Mouse (Mus musculus) granulocyte monocyte progenitor cell, adult 5-6 weeks (primary cell): ENCODE measurements around the gene Rai14. TPM values are rescaled to one million over a fixed set of nuclear protein-coding genes. Genes with fewer than 3 reads are reported as not detected.
"Not testable (repeated sequence)": the region's sequence is repeated elsewhere in the genome, so short reads cannot be mapped to it uniquely, and the experiment has no call there.

Source experiments
- ATAC-seq: replicated peaks from 2 replicates; pipeline ENCODE4 v1.8.0; 2016; ENCODE audit warnings: mild to moderate bottlenecking, moderate TSS enrichment, inconsistent platforms; ENCODE audit not compliant: poor library complexity, severe bottlenecking
- total RNA-seq, 2 experiments: library from RNA; stranded (forward) in 1 of 2; stranded (reverse) in 1 of 2; fragments of 200-712, 200-1000 nt in 1 of 2; fragments of >200 nt in 1 of 2; fragmentation: Nextera tagmentation in 1 of 2; gene quantifications; 2 replicates each; pipeline ENCODE4 v1.2.3; 2014 to 2017

Rai14 gene
- total RNA-seq, 2 experiments from 2014 or later = 4.3 to 6.1 TPM

- ATAC-seq = no peak
Measured at GRCm38 (mm10) chr15:10579159-10579558, 135.3 kb downstream of the Rai14 start.

- no peak for ATAC-seq
Measured at GRCm38 (mm10) chr15:10566486-10566885, 147.9 kb downstream of the Rai14 start.

- ATAC-seq = no peak
Measured at GRCm38 (mm10) chr15:10564201-10564600, 150.2 kb downstream of the Rai14 start.

- no peak for ATAC-seq
Measured at GRCm38 (mm10) chr15:10562281-10562680, 152.1 kb downstream of the Rai14 start.

- ATAC-seq = no peak
Measured at GRCm38 (mm10) chr15:10560005-10560404, 154.4 kb downstream of the Rai14 start.

- ATAC-seq = no peak
Measured at GRCm38 (mm10) chr15:10558465-10558864, 156.0 kb downstream of the Rai14 start, which contains the start of gene Ttc23l. Ttc23l (minus strand) TSS chr15:10558668.

GRCm38 (mm10) chr15:10554336-10554735 is 160.1 kb downstream of the Rai14 start:
- ATAC-seq = no peak

- ATAC-seq = no peak
Measured at GRCm38 (mm10) chr15:10540271-10541088, 173.9 kb downstream of the Rai14 start.

GRCm38 (mm10) chr15:10535969-10536368 is 178.5 kb downstream of the Rai14 start:
- no peak for ATAC-seq

GRCm38 (mm10) chr15:10534591-10534990 is 179.8 kb downstream of the Rai14 start:
- ATAC-seq = no peak

GRCm38 (mm10) chr15:10533361-10533760 is 181.1 kb downstream of the Rai14 start:
- not testable (repeated sequence) for ATAC-seq

- no peak for ATAC-seq
Measured at GRCm38 (mm10) chr15:10531352-10531751, 183.1 kb downstream of the Rai14 start.

GRCm38 (mm10) chr15:10525896-10526295 is 188.5 kb downstream of the Rai14 start:
- ATAC-seq = no peak

Other genes with a start within 250 kb of the Rai14 start
- 17.6 and 30.3 TPM in 2 replicates for gene Dnajc21, start 244.1 kb downstream of the Rai14 start, total RNA-seq (2014; fragmentation: Nextera tagmentation)
- gene Dnajc21, start 244.1 kb downstream of the Rai14 start, total RNA-seq (2017) = 28.7 and 33.1 TPM in 2 replicates
- 48.3 and 51.3 TPM in 2 replicates for gene Brix1, start 228.7 kb downstream of the Rai14 start, total RNA-seq (2014; fragmentation: Nextera tagmentation)
- gene Brix1, start 228.7 kb downstream of the Rai14 start, total RNA-seq (2017) = 39.3 and 41.8 TPM in 2 replicates
- 23.2 and 43.9 TPM in 2 replicates for gene Rad1, start 228.6 kb downstream of the Rai14 start, total RNA-seq (2014; fragmentation: Nextera tagmentation)
- gene Rad1, start 228.6 kb downstream of the Rai14 start, total RNA-seq (2017) = 22.8 and 33.6 TPM in 2 replicates
- gene Ttc23l, start 156.0 kb downstream of the Rai14 start, total RNA-seq (2014; fragmentation: Nextera tagmentation) = not detected in 2 replicates
- gene Ttc23l, start 156.0 kb downstream of the Rai14 start, total RNA-seq (2017) = not detected in 2 replicates
- not detected in 2 replicates for gene C1qtnf3, start 237.7 kb upstream of the Rai14 start, total RNA-seq (2014; fragmentation: Nextera tagmentation)
- not detected in 2 replicates for gene C1qtnf3, start 237.7 kb upstream of the Rai14 start, total RNA-seq (2017)